9 mouse cellular contexts compared by ENCODE assay signal in the genomic region with DNA sequence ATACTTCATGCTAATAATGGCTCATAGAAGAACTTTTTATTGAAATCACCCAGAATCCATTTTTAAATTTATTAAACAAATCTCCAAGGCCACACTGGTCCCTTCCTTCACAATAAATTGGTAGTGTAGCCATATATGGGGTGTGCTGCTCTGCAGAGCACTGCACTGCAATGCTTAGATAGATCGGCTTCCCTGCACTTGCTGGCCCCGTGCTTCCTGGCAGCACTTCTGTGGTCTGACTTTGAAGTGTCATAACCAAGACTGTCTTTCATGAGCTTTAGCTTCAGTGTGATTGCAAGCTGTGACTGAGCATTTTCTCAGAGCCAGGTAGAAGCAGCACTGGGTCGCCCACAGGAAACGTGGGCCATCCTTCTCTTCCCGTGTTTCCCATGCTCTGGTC. TPM values are rescaled to one million over a fixed set of nuclear protein-coding genes. Genes with fewer than 3 reads are reported as not detected.
A peak's percentile ranks its signal among the peaks of the same experiment; 100 is the strongest.
DNase-seq lines count a peak whose midpoint lies in the region; ATAC-seq lines count a peak whose summit lies in the region.
"Had no signal": no experiment of that assay in that cellular context is flagged by ENCODE, and none has a peak within 500 bp of the region (broad histone marks: within the 10 kb centered on the region; RNA-seq: fewer than 3 reads in every experiment).

No protein-coding gene starts in this region.

- H3K9ac ChIP-seq in forebrain, embryonic 14.5 days (ENCODE audit: low read length), result no peak overlapping the region
- H3K9ac ChIP-seq: limb, embryonic 15.5 days had no signal

- H3K27ac ChIP-seq in forebrain, embryonic 14.5 days (ENCODE audit: low read depth, low read length), result no peak overlapping the region
- H3K27ac ChIP-seq: limb, embryonic 15.5 days had no signal

- H3K4me3 ChIP-seq in forebrain, embryonic 14.5 days (ENCODE audit: low read depth, low read length), result no peak overlapping the region
- H3K4me3 ChIP-seq: erythroblast, embryonic 14.5 days; limb, embryonic 15.5 days had no signal

- intact Hi-C loops in heart, postnatal 10 days (cut with DNase I), result loop anchor here (5.0 kb wide), 1 partner anchor 279 kb away; no protein-coding TSS in a partner anchor

- no peaks in the 10 kb centered on the region for H3K27me3 ChIP-seq in forebrain, embryonic 14.5 days (replicated peaks; ENCODE audit: control insufficient read depth, insufficient read depth, low read length)
- H3K27me3 ChIP-seq: limb, embryonic 15.5 days had no signal

- peaks cover 14% of the 10 kb centered on the region for H3K4me1 ChIP-seq in forebrain, embryonic 14.5 days (ENCODE audit: control insufficient read depth, insufficient read depth, low read length)

- H3K4me2 ChIP-seq in forebrain, embryonic 14.5 days (ENCODE audit: low read length), result no peak overlapping the region
- H3K4me2 ChIP-seq: limb, embryonic 15.5 days had no signal

- no peaks in the 10 kb centered on the region for H3K36me3 ChIP-seq in forebrain, embryonic 14.5 days (ENCODE audit: control insufficient read depth, insufficient read depth, low read length)
- H3K36me3 ChIP-seq: limb, embryonic 15.5 days had no signal

- no peaks in the 10 kb centered on the region for H3K9me3 ChIP-seq in forebrain, embryonic 14.5 days (replicated peaks; ENCODE audit: control insufficient read depth, low read length)
- H3K9me3 ChIP-seq: limb, embryonic 15.5 days had no signal

- peak; percentile 77 for DNase-seq in CD4-positive, CD25-positive, alpha-beta regulatory T cell, adult 2 months (ENCODE audit: low read depth, low spot score)
- DNase-seq in adrenal gland, postnatal 25 days, result peak; percentile 45
- DNase-seq in heart, postnatal 10 days, result peak; percentile 69 to 78
- no peak for DNase-seq in forebrain, embryonic 14.5 days (ENCODE audit: low spot score)
- DNase-seq in kidney, postnatal 25 days, result no peak

- peak; percentile 85 for ATAC-seq in megakaryocyte progenitor cell, adult 5-6 weeks (replicated peaks; ENCODE audit: poor library complexity)
- ATAC-seq in erythroid progenitor cell, adult 5-6 weeks (replicated peaks; ENCODE audit: low FRiP score, poor library complexity, severe bottlenecking), result no peak
- ATAC-seq in forebrain, embryonic 14.5 days, result no peak

- WGBS in forebrain, embryonic 14.5 days, result 90% methylated on average over 5 of the region's 5 CpGs

RNA-seq across cellular contexts. Expression of a gene that starts 5.8 kb away (rescaled TPM):
- total RNA-seq in adrenal gland, postnatal 25 days (2021), result 112 and 131 TPM in 2 replicates
- total RNA-seq in heart, postnatal 10 days (2021), result 100 to 1,000 TPM; 114 to 115 TPM
- 101 and 106 TPM in 2 replicates for total RNA-seq in megakaryocyte progenitor cell, adult 5-6 weeks (2015)
- 137 and 172 TPM in 2 replicates for total RNA-seq in megakaryocyte progenitor cell, adult 5-6 weeks (2017)
- 70.0 and 106 TPM in 2 replicates for total RNA-seq in erythroid progenitor cell, adult 5-6 weeks (2015; ENCODE audit: low replicate concordance)
- total RNA-seq in erythroid progenitor cell, adult 5-6 weeks (2017; ENCODE audit: low replicate concordance), result 157 and 169 TPM in 2 replicates
- 64.9 and 71.5 TPM in 2 replicates for polyA plus RNA-seq in forebrain, embryonic 14.5 days (2014; fragmentation: Nextera tagmentation; extraction: Ambion mirVana)

Comparison
In these comparisons a context has a peak if more than half of its experiments do, and no peak if none do; other contexts are left out.
1. DNase-seq: peak in CD4-positive, CD25-positive, alpha-beta regulatory T cell, adult 2 months (single experiment), adrenal gland, postnatal 25 days (single experiment) and heart, postnatal 10 days (2 of 2); none in forebrain, embryonic 14.5 days (single experiment) and kidney, postnatal 25 days (0 of 2).